Mouse (Mus musculus) ES-Bruce4 (cell line): ENCODE results near the gene Abcc9. TPM values are rescaled to one million over a fixed set of nuclear protein-coding genes. Genes with fewer than 3 reads are reported as not detected.
A peak's percentile ranks its signal among the peaks of the same experiment; 100 is the strongest.

ENCODE experiments used
- H3K27ac ChIP-seq: 2 replicates; pipeline ENCODE4 v1.5.1; 2012; ENCODE audit warnings: low read length, inconsistent platforms; ENCODE audit not compliant: insufficient read depth
- H3K27me3 ChIP-seq: 2 replicates; pipeline ENCODE4 v1.6.1; 2012; ENCODE audit warnings: mild to moderate bottlenecking, low read length, inconsistent platforms; ENCODE audit not compliant: control insufficient read depth, poor library complexity, insufficient read depth, severe bottlenecking
- H3K36me3 ChIP-seq: 2 replicates; pipeline ENCODE4 v1.6.1; 2012; ENCODE audit warnings: inconsistent platforms, mild to moderate bottlenecking, low read length, moderate library complexity; ENCODE audit not compliant: control insufficient read depth, poor library complexity, insufficient read depth, severe bottlenecking
- H3K4me1 ChIP-seq: one replicate; pipeline ENCODE4 v1.8.1; 2011; ENCODE audit warnings: low read length; ENCODE audit not compliant: control insufficient read depth, insufficient read depth
- H3K4me3 ChIP-seq: 2 replicates; pipeline ENCODE4 v1.5.1; 2011; ENCODE audit warnings: low read depth, mild to moderate bottlenecking, low read length
- H3K9ac ChIP-seq: 2 replicates; pipeline ENCODE4 v1.6.1; 2012; ENCODE audit warnings: low read depth, mild to moderate bottlenecking, inconsistent platforms; ENCODE audit not compliant: poor library complexity, severe bottlenecking
- H3K9me3 ChIP-seq: replicated peaks from 2 replicates; pipeline ENCODE4 v1.6.1; 2012; ENCODE audit warnings: mild to moderate bottlenecking, low read length, inconsistent platforms; ENCODE audit not compliant: control insufficient read depth, poor library complexity, insufficient read depth, severe bottlenecking
- CTCF ChIP-seq: IDR thresholded peaks from one replicate; pipeline ENCODE4 v1.8.1; 2011; ENCODE audit warnings: low read depth, low read length
- EP300 ChIP-seq: IDR thresholded peaks from 2 replicates; pipeline ENCODE4 v1.6.1; 2011; ENCODE audit warnings: low read depth, low read length; ENCODE audit not compliant: insufficient read depth
- POLR2A ChIP-seq: IDR thresholded peaks from one replicate; pipeline ENCODE4 v1.8.1; 2011; ENCODE audit warnings: low read length; ENCODE audit not compliant: insufficient read depth
- polyA plus RNA-seq: library from polyadenylated mRNA; stranded (reverse); fragments of >200 nt; gene quantifications from 2 replicates; pipeline ENCODE4 v1.2.4, GENCODE M21; 2011; ENCODE audit warnings: low read depth; ENCODE audit not compliant: missing spikeins, insufficient read depth, insufficient read length

Abcc9 gene
- polyA plus RNA-seq, 1 experiment = 0.36 TPM

- Histone ChIP-seq H3K27me3 (no peaks in the 10 kb centered on the region), H3K36me3 (no peaks in the 10 kb centered on the region), H3K27ac (no peak overlapping the region), H3K9ac (no peak overlapping the region), H3K4me3 (no peak overlapping the region), H3K9me3 (0 out of 2 replicates have a peak, but pooled peaks cover 5% of the 10 kb centered on the region), H3K4me1 (no peaks in the 10 kb centered on the region)
- TF ChIP-seq CTCF (no peak), EP300 (no peak), POLR2A (no peak)
Observed at GRCm38 (mm10) chr6:142745484-142745883, 43.4 kb upstream of the Abcc9 start.

- no peaks in the 10 kb centered on the region for H3K4me1 ChIP-seq
- no peak overlapping the region for H3K9ac ChIP-seq
- H3K27me3 ChIP-seq = no peaks in the 10 kb centered on the region
- no peaks in the 10 kb centered on the region for H3K36me3 ChIP-seq
- TF ChIP-seq CTCF = no peak
- TF ChIP-seq POLR2A = no peak
- no peak for TF ChIP-seq EP300
- H3K4me3 ChIP-seq = no peak overlapping the region
- H3K9me3 ChIP-seq = 0 out of 2 replicates have a peak, but pooled peaks cover 5% of the 10 kb centered on the region
- H3K27ac ChIP-seq = no peak overlapping the region
Observed at GRCm38 (mm10) chr6:142743193-142743592, 41.1 kb upstream of the Abcc9 start.

GRCm38 (mm10) chr6:142741763-142742162 is 39.6 kb upstream of the Abcc9 start:
- H3K27ac ChIP-seq = no peak overlapping the region
- 0 out of 2 replicates have a peak, but pooled peaks cover 5% of the 10 kb centered on the region for H3K9me3 ChIP-seq
- no peak overlapping the region for H3K4me3 ChIP-seq
- TF ChIP-seq CTCF = no peak
- TF ChIP-seq POLR2A = no peak
- no peak for TF ChIP-seq EP300
- no peaks in the 10 kb centered on the region for H3K36me3 ChIP-seq
- no peaks in the 10 kb centered on the region for H3K27me3 ChIP-seq
- no peak overlapping the region for H3K9ac ChIP-seq
- H3K4me1 ChIP-seq = no peaks in the 10 kb centered on the region

- no peak overlapping the region for H3K9ac ChIP-seq
Observed at GRCm38 (mm10) chr6:142738637-142739036, 36.5 kb upstream of the Abcc9 start.

GRCm38 (mm10) chr6:142738225-142738624 is 36.1 kb upstream of the Abcc9 start:
- Histone ChIP-seq H3K27ac (no peak overlapping the region), H3K4me1 (no peaks in the 10 kb centered on the region), H3K9me3 (no peaks in the 10 kb centered on the region), H3K9ac (no peak overlapping the region), H3K4me3 (no peak overlapping the region), H3K27me3 (no peaks in the 10 kb centered on the region), H3K36me3 (no peaks in the 10 kb centered on the region)
- TF ChIP-seq POLR2A (no peak), CTCF (no peak), EP300 (no peak)

More at GRCm38 (mm10) chr6:142738637-142739036, 36.5 kb upstream of the Abcc9 start:
- H3K36me3 ChIP-seq = no peaks in the 10 kb centered on the region
- H3K9me3 ChIP-seq = no peaks in the 10 kb centered on the region
- no peak overlapping the region for H3K27ac ChIP-seq
- no peaks in the 10 kb centered on the region for H3K4me1 ChIP-seq
- no peak overlapping the region for H3K4me3 ChIP-seq
- TF ChIP-seq EP300 (no peak), POLR2A (no peak), CTCF (no peak)
- H3K27me3 ChIP-seq = no peaks in the 10 kb centered on the region

GRCm38 (mm10) chr6:142735302-142736005 is 33.3 kb upstream of the Abcc9 start:
- no peak overlapping the region for H3K4me3 ChIP-seq
- no peak overlapping the region for H3K27ac ChIP-seq
- H3K9me3 ChIP-seq = no peaks in the 10 kb centered on the region
- TF ChIP-seq POLR2A (no peak), CTCF (peak; percentile 30), EP300 (no peak)
- H3K4me1 ChIP-seq = no peaks in the 10 kb centered on the region
- no peak overlapping the region for H3K9ac ChIP-seq
- no peaks in the 10 kb centered on the region for H3K36me3 ChIP-seq
- H3K27me3 ChIP-seq = no peaks in the 10 kb centered on the region
